In genomic region chr8:12073311-12073999, GRCm38 (mm10) we compare ENCODE assay signal across 8 mouse cellular contexts.
DNase-seq lines count a peak whose midpoint lies in the region.
"Had no signal": no experiment of that assay in that cellular context is flagged by ENCODE, and none has a peak within 500 bp of the region (broad histone marks: within the 10 kb centered on the region; RNA-seq: fewer than 3 reads in every experiment).

No protein-coding gene starts in this region.

- no peaks in the 10 kb centered on the region for H3K36me3 ChIP-seq in midbrain, embryonic 10.5 days

- H3K4me1 ChIP-seq in midbrain, embryonic 10.5 days: no peaks in the 10 kb centered on the region

- no peak overlapping the region for H3K4me3 ChIP-seq in midbrain, embryonic 10.5 days

- no peaks in the 10 kb centered on the region for H3K9me3 ChIP-seq in midbrain, embryonic 10.5 days (replicated peaks)

- H3K27me3 ChIP-seq in midbrain, embryonic 10.5 days (ENCODE audit: low read depth, poor library complexity, severe bottlenecking): peaks cover 12% of the 10 kb centered on the region

- H3K27ac ChIP-seq in midbrain, embryonic 10.5 days (replicated peaks): no peak overlapping the region

- WGBS in midbrain, embryonic 10.5 days: 81% methylated on average over 6 of the region's 6 CpGs

- DNase-seq in adrenal gland, postnatal 10 days: peak; percentile 72
- DNase-seq in fibroblast of lung, adult 2 months (ENCODE audit: low read depth): peak; percentile 12
- DNase-seq in layer of hippocampus, adult 9-11 months: peak; percentile 78
- DNase-seq in lung, postnatal 14 days: peak; percentile 72
- DNase-seq in gastrocnemius, adult 18-20 months (ENCODE audit: low spot score): no peak
- no peak for DNase-seq in T-cell, adult 2 months (ENCODE audit: low spot score)
- no peak for DNase-seq in midbrain, embryonic 10.5 days (ENCODE audit: low spot score)
- DNase-seq: gastrocnemius, postnatal 10 days had no signal

Comparison
In these comparisons a context has a peak if more than half of its experiments do, and no peak if none do; other contexts are left out.
1. DNase-seq: peak in adrenal gland, postnatal 10 days (single experiment), fibroblast of lung, adult 2 months (single experiment), layer of hippocampus, adult 9-11 months (single experiment) and lung, postnatal 14 days (single experiment); none in gastrocnemius, adult 18-20 months (single experiment), T-cell, adult 2 months (single experiment) and midbrain, embryonic 10.5 days (single experiment).